Mouse (Mus musculus): ENCODE data around the gene Gad2. TPM values are rescaled to one million over a fixed set of nuclear protein-coding genes. Genes with fewer than 3 reads are reported as not detected.
"Not testable (repeated sequence)": the region's sequence is repeated elsewhere in the genome, so short reads cannot be mapped to it uniquely, and the experiment has no call there.

Gene Gad2
- polyA plus RNA-seq (2015; fragmentation: Nextera tagmentation; extraction: Ambion mirVana): not detected in 2 replicates

DNA sequence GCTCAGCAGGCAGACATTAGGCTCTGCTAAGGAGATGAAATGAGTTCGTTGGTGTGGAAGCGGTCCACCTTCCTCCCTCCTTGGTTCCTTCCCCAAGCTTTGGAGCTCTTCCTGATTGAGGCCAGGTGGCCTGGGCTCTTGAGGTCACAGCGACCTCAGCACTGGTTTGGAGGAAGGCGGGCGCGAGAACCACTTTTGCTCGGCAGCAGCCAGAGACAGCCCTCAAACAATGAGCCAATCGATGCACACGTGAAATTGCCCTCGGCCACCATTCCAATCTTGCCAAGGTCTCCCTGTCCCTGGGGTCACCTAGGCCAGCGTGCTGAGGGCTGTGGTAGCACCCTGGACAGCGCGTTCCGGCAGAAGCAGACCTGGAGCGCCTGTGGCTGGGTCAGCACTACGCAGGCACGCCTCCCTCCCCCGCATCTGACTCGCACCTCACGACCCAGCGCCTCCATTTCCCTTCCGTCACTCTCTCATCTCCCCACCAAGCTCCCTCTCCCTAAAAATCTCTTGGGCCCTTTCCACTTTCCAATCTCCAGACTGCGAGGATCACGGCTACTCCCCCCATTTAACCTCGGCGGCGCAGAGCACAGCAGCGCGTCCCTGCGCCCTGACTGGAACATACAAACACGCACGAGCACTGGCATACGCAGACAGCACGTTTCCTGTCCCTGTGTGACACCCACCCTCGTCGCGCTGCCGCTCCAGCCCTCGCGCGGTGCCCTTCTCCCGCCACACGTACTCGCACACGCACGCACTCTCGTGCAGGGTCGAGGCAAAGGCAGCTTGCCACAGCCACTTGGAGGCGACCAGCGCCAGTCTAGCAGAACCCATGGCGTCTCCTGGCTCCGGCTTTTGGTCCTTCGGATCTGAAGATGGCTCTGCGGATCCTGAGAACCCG is at the start of gene Gad2:
TSS of gene Gad2 (plus strand) at position 378 of the 904 bp plus-strand sequence.
- Histone ChIP-seq H3K9ac (ENCODE audit: low read depth, low read length) (no peak within 1 kb of the TSS), H3K27ac (ENCODE audit: low read length) (no peak within 1 kb of the TSS), H3K4me2 (ENCODE audit: low read depth, low read length) (peak within 1 kb of the TSS; percentile 67), H3K9me3 (ENCODE audit: control insufficient read depth, low read length) (no peaks in the 10 kb centered on the region), H3K27me3 (replicated peaks; ENCODE audit: control insufficient read depth, insufficient read depth, low read length) (peaks cover 72% of the 10 kb centered on the region), H3K4me1 (ENCODE audit: control insufficient read depth, insufficient read depth, low read length) (peaks cover 14% of the 10 kb centered on the region), H3K36me3 (ENCODE audit: control insufficient read depth, insufficient read depth, low read length) (no peaks in the 10 kb centered on the region), H3K4me3 (ENCODE audit: low read length) (peak within 1 kb of the TSS; percentile 41)
- peak; percentile 84 for ATAC-seq
- WGBS: under 1% methylated on average over 54 of the region's 55 CpGs

DNA sequence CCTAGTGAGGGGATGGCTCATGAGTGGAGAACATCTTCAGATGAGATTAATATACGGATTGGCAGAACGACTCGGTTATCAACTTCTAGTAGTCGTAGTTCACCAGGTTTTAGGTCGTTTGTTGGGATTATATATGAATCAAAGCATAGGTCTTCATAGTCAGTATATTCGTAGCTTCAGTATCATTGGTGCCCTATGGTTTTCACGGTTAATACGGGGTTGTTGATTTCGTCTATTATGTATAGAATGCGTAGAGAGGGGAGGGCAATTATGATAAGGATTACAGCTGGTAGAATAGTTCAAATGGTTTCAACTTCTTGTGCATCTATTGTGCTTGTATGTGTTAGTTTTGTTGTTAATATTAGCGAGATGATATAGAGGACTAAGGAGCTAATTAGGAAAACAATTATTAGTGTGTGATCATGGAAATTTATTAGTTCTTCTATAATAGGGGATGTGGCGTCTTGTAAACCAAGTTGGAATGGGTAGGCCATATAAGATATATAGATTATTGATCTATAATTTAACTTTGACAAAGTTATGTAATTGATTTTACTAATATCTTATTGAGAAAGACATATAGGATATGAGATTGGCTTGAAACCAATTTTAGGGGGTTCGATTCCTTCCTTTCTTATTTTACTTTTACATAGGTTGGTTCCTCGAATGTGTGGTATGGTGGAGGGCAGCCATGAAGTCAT is 34.4 kb upstream of the Gad2 start:
- ATAC-seq: peak; percentile 86
- H3K4me1 ChIP-seq (ENCODE audit: control insufficient read depth, insufficient read depth, low read length); H3K9me3 ChIP-seq (ENCODE audit: control insufficient read depth, low read length); H3K9ac ChIP-seq (ENCODE audit: low read depth, low read length); H3K27me3 ChIP-seq (replicated peaks; ENCODE audit: control insufficient read depth, insufficient read depth, low read length); H3K36me3 ChIP-seq (ENCODE audit: control insufficient read depth, insufficient read depth, low read length); H3K4me3 ChIP-seq (ENCODE audit: low read length); H3K4me2 ChIP-seq (ENCODE audit: low read depth, low read length); H3K27ac ChIP-seq (ENCODE audit: low read length): not testable (repeated sequence)
- WGBS: 81% methylated on average over 14 of the region's 14 CpGs

- 84% methylated on average over 5 of the region's 5 CpGs for WGBS
- ATAC-seq: peak; percentile 52
- not testable (repeated sequence) for H3K27ac ChIP-seq (ENCODE audit: low read length); H3K9ac ChIP-seq (ENCODE audit: low read depth, low read length); H3K9me3 ChIP-seq (ENCODE audit: control insufficient read depth, low read length); H3K36me3 ChIP-seq (ENCODE audit: control insufficient read depth, insufficient read depth, low read length); H3K4me2 ChIP-seq (ENCODE audit: low read depth, low read length); H3K4me1 ChIP-seq (ENCODE audit: control insufficient read depth, insufficient read depth, low read length); H3K27me3 ChIP-seq (replicated peaks; ENCODE audit: control insufficient read depth, insufficient read depth, low read length); H3K4me3 ChIP-seq (ENCODE audit: low read length)
These were observed 33.8 kb upstream of the Gad2 start for GRCm38 (mm10) chr2:22588170-22588541.

- H3K4me1 ChIP-seq (ENCODE audit: control insufficient read depth, insufficient read depth, low read length); H3K27ac ChIP-seq (ENCODE audit: low read length); H3K9me3 ChIP-seq (ENCODE audit: control insufficient read depth, low read length); H3K27me3 ChIP-seq (replicated peaks; ENCODE audit: control insufficient read depth, insufficient read depth, low read length); H3K36me3 ChIP-seq (ENCODE audit: control insufficient read depth, insufficient read depth, low read length); H3K9ac ChIP-seq (ENCODE audit: low read depth, low read length); H3K4me3 ChIP-seq (ENCODE audit: low read length); H3K4me2 ChIP-seq (ENCODE audit: low read depth, low read length): not testable (repeated sequence)
- peak; percentile 93 for ATAC-seq
- WGBS: 66% methylated on average over 12 of the region's 12 CpGs
These were observed 33.2 kb upstream of the Gad2 start for GRCm38 (mm10) chr2:22588673-22589381.

GRCm38 (mm10) chr2:22589382-22590205 is 32.4 kb upstream of the Gad2 start:
- not testable (repeated sequence) for H3K4me1 ChIP-seq (ENCODE audit: control insufficient read depth, insufficient read depth, low read length); H3K9ac ChIP-seq (ENCODE audit: low read depth, low read length); H3K36me3 ChIP-seq (ENCODE audit: control insufficient read depth, insufficient read depth, low read length); H3K4me2 ChIP-seq (ENCODE audit: low read depth, low read length); H3K9me3 ChIP-seq (ENCODE audit: control insufficient read depth, low read length); H3K27ac ChIP-seq (ENCODE audit: low read length); H3K27me3 ChIP-seq (replicated peaks; ENCODE audit: control insufficient read depth, insufficient read depth, low read length); H3K4me3 ChIP-seq (ENCODE audit: low read length)
- ATAC-seq: peak; percentile 92
- 83% methylated on average over 16 of the region's 17 CpGs for WGBS

DNA sequence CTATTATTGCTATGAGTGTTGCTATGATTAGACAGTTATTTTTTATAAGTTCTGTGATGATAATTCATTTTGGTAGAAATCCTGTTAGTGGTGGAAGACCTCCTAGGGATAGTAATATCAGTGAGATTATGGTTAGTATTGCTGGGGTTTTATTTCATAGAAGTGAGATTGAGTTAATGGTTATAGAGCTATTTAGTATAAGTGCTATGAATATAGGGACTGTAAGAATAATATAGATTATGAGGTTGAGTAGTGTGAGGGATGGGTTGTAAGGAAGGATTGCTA is 31.9 kb upstream of the Gad2 start:
- Histone ChIP-seq H3K9me3 (ENCODE audit: control insufficient read depth, low read length) (no peaks in the 10 kb centered on the region), H3K36me3 (ENCODE audit: control insufficient read depth, insufficient read depth, low read length) (no peaks in the 10 kb centered on the region), H3K4me1 (ENCODE audit: control insufficient read depth, insufficient read depth, low read length) (no peaks in the 10 kb centered on the region), H3K9ac (ENCODE audit: low read depth, low read length) (no peak overlapping the region), H3K4me3 (ENCODE audit: low read length) (no peak overlapping the region), H3K4me2 (ENCODE audit: low read depth, low read length) (no peak overlapping the region), H3K27ac (ENCODE audit: low read length) (no peak overlapping the region), H3K27me3 (replicated peaks; ENCODE audit: control insufficient read depth, insufficient read depth, low read length) (no peaks in the 10 kb centered on the region)
- no peak for ATAC-seq

GRCm38 (mm10) chr2:22617951-22618350 is 4.1 kb upstream of the Gad2 start:
- Histone ChIP-seq H3K4me3 (ENCODE audit: low read length) (no peak overlapping the region), H3K36me3 (ENCODE audit: control insufficient read depth, insufficient read depth, low read length) (no peaks in the 10 kb centered on the region), H3K27me3 (replicated peaks; ENCODE audit: control insufficient read depth, insufficient read depth, low read length) (peaks cover 45% of the 10 kb centered on the region), H3K9me3 (ENCODE audit: control insufficient read depth, low read length) (no peaks in the 10 kb centered on the region), H3K4me1 (ENCODE audit: control insufficient read depth, insufficient read depth, low read length) (peaks cover 10% of the 10 kb centered on the region), H3K9ac (ENCODE audit: low read depth, low read length) (no peak overlapping the region), H3K4me2 (ENCODE audit: low read depth, low read length) (no peak overlapping the region), H3K27ac (ENCODE audit: low read length) (no peak overlapping the region)
- no peak for ATAC-seq
- 1% methylated on average over 9 of the region's 9 CpGs for WGBS

GRCm38 (mm10) chr2:22619416-22619815 is 2.6 kb upstream of the Gad2 start:
- H3K4me3 ChIP-seq (ENCODE audit: low read length): no peak overlapping the region
- H3K36me3 ChIP-seq (ENCODE audit: control insufficient read depth, insufficient read depth, low read length): no peaks in the 10 kb centered on the region
- no peak overlapping the region for H3K9ac ChIP-seq (ENCODE audit: low read depth, low read length)
- WGBS: 5% methylated on average over 12 of the region's 12 CpGs
- no peaks in the 10 kb centered on the region for H3K9me3 ChIP-seq (ENCODE audit: control insufficient read depth, low read length)
- ATAC-seq: no peak
- peaks cover 14% of the 10 kb centered on the region for H3K4me1 ChIP-seq (ENCODE audit: control insufficient read depth, insufficient read depth, low read length)
- H3K27me3 ChIP-seq (replicated peaks; ENCODE audit: control insufficient read depth, insufficient read depth, low read length): peaks cover 59% of the 10 kb centered on the region
- H3K27ac ChIP-seq (ENCODE audit: low read length): no peak overlapping the region
- H3K4me2 ChIP-seq (ENCODE audit: low read depth, low read length): no peak overlapping the region

DNA sequence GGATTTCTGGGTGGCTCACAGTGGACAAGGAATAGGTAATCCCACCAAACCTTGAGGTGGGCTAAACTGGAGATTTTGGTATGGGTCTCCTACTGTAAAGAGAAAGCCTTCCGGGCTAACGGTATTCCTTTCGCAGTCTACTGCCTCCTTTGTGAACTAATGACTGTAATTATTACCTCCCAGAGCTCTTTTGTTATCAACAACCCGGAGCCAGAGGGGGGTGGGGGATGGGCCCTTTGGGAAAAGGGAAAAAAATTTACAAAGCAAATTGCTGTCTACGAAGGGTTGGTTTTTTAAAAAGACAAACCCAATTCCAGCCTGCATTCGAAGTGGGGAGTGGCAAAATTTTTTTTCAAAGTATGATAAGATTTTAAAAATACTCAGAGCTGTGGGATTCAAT is 2.0 kb upstream of the Gad2 start:
- Histone ChIP-seq H3K9ac (ENCODE audit: low read depth, low read length) (no peak overlapping the region), H3K4me3 (ENCODE audit: low read length) (no peak overlapping the region), H3K4me2 (ENCODE audit: low read depth, low read length) (no peak overlapping the region), H3K4me1 (ENCODE audit: control insufficient read depth, insufficient read depth, low read length) (peaks cover 14% of the 10 kb centered on the region), H3K9me3 (ENCODE audit: control insufficient read depth, low read length) (no peaks in the 10 kb centered on the region), H3K27me3 (replicated peaks; ENCODE audit: control insufficient read depth, insufficient read depth, low read length) (peaks cover 64% of the 10 kb centered on the region), H3K36me3 (ENCODE audit: control insufficient read depth, insufficient read depth, low read length) (no peaks in the 10 kb centered on the region), H3K27ac (ENCODE audit: low read length) (no peak overlapping the region)
- WGBS: 2% methylated on average over 6 of the region's 6 CpGs
- no peak for ATAC-seq
